Mouse (Mus musculus): ENCODE data around the gene Aff4.

GRCm38 (mm10) chr11:53463551-53464424 is 113.2 kb downstream of the Aff4 start:
- TF ChIP-seq CTCF (IDR thresholded peaks at IDR 0.05; ENCODE audit: borderline replicate concordance, control insufficient read depth, extremely low read depth, insufficient read depth, low read length, poor library complexity) (no peak), POLR2A (IDR thresholded peaks at IDR 0.05; ENCODE audit: control insufficient read depth, extremely low read depth, insufficient read depth, low read length, poor library complexity) (no peak)

Measured in thymus, adult 2 months (tissue).